Mouse (Mus musculus): Measurements from ENCODE around the gene Slc6a3. TPM values are rescaled to one million over a fixed set of nuclear protein-coding genes. Genes with fewer than 3 reads are reported as not detected.

Gene Slc6a3
- total RNA-seq, 4 experiments from 2014 or later = 0.13 to 0.21 (median 0.15) TPM

DNA sequence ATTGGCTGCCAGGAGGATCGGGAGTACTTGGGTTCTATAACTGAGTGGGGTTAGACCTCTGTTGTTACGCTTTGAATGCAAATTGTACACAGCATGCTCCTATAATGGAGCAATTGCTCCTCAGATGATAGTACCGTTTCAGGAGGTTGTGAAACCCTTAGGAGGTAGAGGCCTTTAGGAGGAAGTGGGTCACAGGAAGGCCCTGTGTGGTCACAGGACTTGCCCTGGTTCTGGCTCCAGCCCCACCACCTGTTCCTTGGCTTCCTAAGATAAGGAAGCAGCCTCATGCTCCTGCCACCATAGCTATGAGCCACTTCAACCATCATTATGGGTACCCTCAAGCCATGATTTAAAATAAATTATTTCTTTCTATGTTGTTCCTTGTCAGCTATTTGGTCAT, 54.9 kb downstream of the Slc6a3 start:
- no peak for DNase-seq (ENCODE audit: low spot score in 2 of 2)

DNA sequence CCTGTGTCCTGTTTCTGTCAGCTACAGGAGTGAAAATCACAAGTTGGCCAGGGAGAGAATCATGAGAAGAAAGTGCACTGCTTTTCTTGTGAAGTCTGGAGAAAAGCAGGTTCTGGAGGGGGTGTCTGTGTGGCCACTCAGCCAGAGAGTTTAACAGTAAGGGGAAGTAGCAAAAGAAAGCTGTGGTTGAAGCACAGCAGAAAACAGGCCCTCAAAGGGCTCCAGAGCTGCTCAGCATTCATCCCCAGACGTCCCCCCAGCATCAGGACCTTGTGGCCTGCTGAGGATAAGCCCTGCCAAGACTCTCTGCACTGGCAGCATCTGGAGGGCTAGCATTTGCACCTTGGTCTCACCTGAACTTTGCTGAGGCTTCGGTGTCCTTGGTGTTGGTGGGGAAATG, 56.0 kb downstream of the Slc6a3 start:
- no peak for DNase-seq (ENCODE audit: low spot score in 2 of 2)

DNA sequence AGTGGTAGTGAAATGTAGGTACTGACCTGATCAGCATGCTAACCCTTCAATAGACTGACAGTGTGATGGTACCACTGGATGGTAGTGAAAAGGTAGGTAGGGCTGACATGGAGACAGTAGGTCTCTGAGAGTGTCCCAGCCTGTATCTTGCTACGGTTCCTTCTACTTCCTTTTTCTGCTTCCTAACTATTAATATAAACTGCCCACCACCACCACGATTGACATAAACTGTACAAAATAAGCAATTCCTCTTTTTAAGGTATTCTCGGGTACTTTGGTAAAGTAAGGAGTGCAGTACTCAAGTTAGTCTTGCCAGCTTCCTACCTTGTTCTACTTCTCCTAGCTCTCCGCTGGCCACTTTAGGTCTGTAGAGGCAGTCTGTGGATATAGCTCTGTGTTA, 59.7 kb downstream of the Slc6a3 start:
- DNase-seq (ENCODE audit: low spot score in 2 of 2) = no peak

DNA sequence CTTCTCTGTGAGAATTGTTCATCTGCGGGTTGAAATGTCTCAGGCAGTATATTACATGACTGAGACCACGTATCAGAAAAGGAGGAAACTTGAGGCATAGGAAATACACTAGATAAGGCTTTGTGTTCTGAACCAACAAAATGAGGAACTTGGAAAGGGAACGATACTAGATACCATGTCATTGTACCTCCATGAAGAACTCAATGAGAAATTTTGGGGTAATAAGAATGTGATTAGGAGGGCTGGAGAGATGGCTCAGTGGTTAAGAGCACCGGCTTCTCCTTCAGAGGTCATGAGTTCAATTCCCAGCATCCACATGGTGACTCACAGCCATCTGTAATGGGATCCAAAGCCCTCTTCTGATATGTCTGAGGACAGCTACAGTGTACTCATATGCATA, 63.7 kb downstream of the Slc6a3 start:
- DNase-seq (ENCODE audit: low spot score in 2 of 2) = no peak

DNA sequence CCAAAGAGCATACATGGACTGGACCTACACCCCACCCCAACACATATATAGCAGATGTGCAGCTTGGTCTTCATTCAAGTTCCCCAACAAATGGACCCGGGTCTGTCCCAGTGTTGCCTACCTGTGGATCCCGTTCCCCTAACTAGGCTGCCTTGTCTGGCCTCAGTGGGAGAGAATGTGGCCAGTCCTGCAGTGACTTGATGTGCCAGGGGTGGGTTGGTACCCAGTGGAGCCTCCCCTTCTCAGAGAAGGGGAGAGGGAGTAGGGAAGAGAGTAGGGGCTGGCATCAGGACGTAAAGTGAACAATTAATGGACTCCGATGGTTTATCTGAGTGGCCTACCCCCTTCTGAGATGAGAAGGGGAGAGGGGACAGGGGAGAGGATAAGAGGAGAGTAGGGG, 66.5 kb downstream of the Slc6a3 start:
- no peak for DNase-seq (ENCODE audit: low spot score in 2 of 2)

DNA sequence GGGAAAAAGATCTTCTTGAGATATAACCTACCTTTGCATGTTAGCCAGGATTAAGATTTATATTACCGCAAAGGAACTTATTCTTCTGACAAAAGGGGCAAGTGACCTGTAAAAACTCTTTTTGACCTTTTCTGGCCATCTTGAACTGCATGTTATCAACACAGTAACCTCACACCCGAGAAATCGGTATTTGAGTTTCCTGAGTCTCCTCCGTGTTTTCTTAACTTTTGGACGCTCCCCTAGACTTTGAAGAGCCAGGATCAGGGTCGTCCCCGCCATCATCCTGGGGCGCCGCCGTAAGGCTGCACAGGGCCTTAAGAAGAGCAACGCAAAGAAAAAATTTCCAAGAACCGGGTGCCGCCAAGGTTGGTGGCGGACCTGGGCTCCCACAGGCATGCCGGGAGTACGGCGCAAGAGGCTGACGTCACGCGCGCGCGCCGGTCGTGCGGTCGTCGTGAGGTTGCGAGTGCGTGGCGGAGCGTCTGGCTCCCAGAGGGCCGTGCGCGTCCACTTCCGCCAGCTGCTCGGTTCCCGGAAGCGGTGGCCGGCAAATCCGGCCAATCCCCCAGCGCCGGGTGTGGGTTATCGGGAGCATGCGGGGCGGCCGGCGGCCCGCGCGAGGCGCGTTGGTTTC, 67.1 kb downstream of the Slc6a3 start, which contains the start of gene Clptm1l:
Gene Clptm1l, plus strand, starts transcription at position 485 of the 634 bp plus-strand sequence.
- DNase-seq (ENCODE audit: low spot score in 2 of 2) = peak; percentile 97 to 98

DNA sequence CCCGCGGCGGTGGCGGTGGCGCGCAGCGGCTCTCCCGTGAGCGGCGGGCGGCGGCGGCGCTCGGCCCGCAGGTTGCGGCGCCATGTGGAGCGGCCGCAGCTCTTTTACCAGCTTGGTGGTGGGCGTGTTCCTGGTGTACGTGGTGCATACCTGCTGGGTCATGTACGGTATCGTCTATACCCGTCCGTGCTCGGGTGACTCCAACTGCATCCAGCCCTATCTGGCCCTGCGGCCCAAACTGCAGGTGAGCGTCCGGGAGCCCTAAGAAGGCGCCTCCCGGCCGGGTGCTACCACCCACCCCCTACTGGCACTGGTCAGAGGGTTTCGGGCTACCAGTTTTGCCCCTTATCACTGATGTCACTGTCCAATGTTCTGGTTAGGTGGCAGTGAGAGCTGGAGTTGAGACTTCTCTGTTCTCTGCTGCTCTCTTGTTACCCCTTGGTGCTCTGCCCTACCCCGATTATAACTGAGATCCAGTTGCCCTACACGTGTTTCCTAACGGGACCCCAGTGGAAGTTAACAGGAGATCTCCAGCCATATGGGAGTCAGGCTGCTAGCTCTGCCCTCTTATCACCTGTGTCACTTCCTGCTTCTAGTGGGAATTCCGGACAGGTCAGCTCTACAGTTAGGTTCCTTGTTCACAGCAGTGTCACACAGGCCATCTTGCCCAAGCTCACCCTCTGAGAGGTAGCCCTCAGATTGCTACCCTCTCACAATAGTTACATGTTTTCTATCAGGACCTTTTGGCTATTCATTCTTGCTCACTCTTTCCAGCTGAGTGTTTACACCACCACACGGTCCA, 67.8 kb downstream of the Slc6a3 start:
- DNase-seq (ENCODE audit: low spot score in 2 of 2) = no peak

DNA sequence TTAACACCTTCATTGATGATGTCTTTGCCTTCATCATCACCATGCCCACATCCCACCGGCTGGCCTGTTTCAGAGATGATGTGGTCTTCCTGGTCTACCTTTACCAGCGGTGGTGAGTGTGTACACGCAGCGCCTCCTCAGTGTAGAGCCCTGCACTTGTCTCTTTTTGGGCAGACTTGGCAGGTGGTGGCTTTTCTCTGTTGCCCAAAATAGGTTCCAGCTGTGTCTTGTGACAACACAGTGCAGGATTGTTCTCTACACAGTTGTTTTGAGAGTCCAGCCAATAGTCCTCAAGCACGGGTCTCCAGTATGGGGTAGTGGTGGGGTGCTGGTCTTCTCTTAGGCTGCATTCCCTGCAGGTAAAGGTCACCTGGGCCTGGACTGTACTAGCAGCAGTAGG, 81.9 kb downstream of the Slc6a3 start:
- no peak for DNase-seq (ENCODE audit: low spot score in 2 of 2)

DNA sequence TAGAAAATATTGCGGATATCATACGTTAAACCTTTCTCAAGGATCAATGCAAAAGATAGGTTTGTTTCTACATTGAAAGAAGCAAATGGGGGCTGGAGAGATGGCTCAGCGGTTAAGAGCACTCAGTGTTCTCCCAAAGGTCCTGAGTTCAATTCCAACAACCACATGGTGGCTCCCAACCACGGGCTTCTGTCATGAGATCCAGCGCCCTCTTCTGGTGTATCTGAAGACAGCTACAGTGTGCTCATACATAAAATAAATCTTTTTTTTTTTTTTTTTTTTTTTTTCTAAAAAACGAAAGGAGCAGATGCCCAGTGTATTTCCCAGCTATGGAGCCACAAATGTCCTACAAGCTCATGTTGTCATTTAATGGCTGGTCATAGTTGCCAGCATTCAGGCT, 84.1 kb downstream of the Slc6a3 start:
- DNase-seq (ENCODE audit: low spot score in 2 of 2) = no peak

DNA sequence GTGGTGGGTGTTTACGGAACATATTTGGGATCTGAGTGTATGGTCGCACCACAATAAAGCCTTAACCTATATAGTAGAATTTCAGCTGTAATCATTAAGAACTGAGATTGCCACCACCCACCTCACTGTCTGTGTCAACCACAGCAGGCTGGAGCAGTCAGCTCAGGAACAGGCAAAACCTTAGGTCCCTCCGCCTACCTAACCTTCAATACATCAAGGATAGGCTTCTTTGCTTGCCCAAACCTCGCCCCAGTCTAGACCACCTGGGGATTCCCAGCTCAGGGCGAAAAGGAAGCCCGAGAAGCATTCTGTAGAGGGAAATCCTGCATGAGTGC, 89.8 kb downstream of the Slc6a3 start:
- no peak for DNase-seq (ENCODE audit: low spot score in 2 of 2)

DNA sequence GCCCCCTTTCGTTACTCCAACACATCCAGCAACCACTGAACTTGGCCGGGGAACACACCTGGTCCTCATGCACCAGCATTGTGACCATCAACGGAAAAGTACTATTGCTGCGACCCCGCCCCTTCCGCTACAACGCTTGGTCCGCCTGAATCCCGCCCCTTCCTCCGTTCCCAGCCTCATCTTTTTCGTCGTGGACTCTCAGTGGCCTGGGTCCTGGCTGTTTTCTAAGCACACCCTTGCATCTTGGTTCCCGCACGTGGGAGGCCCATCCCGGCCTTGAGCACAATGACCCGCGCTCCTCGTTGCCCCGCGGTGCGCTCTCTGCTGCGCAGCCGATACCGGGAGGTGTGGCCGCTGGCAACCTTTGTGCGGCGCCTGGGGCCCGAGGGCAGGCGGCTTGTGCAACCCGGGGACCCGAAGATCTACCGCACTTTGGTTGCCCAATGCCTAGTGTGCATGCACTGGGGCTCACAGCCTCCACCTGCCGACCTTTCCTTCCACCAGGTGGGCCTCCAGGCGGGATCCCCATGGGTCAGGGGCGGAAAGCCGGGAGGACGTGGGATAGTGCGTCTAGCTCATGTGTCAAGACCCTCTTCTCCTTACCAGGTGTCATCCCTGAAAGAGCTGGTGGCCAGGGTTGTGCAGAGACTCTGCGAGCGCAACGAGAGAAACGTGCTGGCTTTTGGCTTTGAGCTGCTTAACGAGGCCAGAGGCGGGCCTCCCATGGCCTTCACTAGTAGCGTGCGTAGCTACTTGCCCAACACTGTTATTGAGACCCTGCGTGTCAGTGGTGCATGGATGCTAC, 90.4 kb downstream of the Slc6a3 start, which contains the start of gene Tert:
Gene Tert, plus strand, starts transcription at position 167 of the 805 bp plus-strand sequence.
- DNase-seq (ENCODE audit: low spot score in 2 of 2) = no peak

Other genes with a start within 250 kb of the Slc6a3 start
- gene Mrpl36, start 208.2 kb upstream of the Slc6a3 start, total RNA-seq (2022) = 10 to 100 TPM; 33.1 to 38.6 (median 34.6) TPM
- gene Ndufs6, start 208.2 kb upstream of the Slc6a3 start, total RNA-seq (2022) = 100 to 1,000 TPM; 192 to 206 (median 194) TPM
- 10 to 100 TPM; 41.8 to 46.2 (median 44.9) TPM for gene Lpcat1, start 69.5 kb upstream of the Slc6a3 start, total RNA-seq (2022)
- gene Clptm1l, start 67.3 kb downstream of the Slc6a3 start, total RNA-seq (2022) = 100 to 1,000 TPM; 112 to 134 (median 122) TPM
- 1 to 10 TPM; 1.8 to 4.6 (median 2.6) TPM for gene Tert, start 90.2 kb downstream of the Slc6a3 start, total RNA-seq (2022)
- gene Slc6a18, start 141.3 kb downstream of the Slc6a3 start, total RNA-seq (2022) = not detected
- gene Slc6a19, start 168.1 kb downstream of the Slc6a3 start, total RNA-seq (2022) = under 1 TPM in 2 of 4 experiments, not detected in 2; 0.17 to 0.18 TPM
- gene Slc12a7, start 196.3 kb downstream of the Slc6a3 start, total RNA-seq (2022) = 10 to 100 TPM in 1 of 4 experiments, 1 to 10 TPM in 3; 3.5 to 10.8 (median 5.5) TPM

All from left cerebral cortex, adult 8-10 months (tissue).